Mouse (Mus musculus) forebrain, embryonic 15.5 days (tissue): Measurements from ENCODE around the gene Mrgbp. TPM values are rescaled to one million over a fixed set of nuclear protein-coding genes. Genes with fewer than 3 reads are reported as not detected.
A peak's percentile ranks its signal among the peaks of the same experiment; 100 is the strongest.

Experiments used
- ATAC-seq: fragments of 200-750 bp; cut with Nextera tagmentation; replicated peaks from 2 replicates; pipeline ENCODE4 v1.8.0; 2017; ENCODE audit warnings: mild to moderate bottlenecking, moderate TSS enrichment, moderate library complexity
- H3K27ac ChIP-seq: fragments of 300-500 bp; sonication (generic); replicated peaks from 2 replicates; pipeline ENCODE4 v1.5.1; 2015; ENCODE audit warnings: mild to moderate bottlenecking, inconsistent platforms
- H3K27me3 ChIP-seq: fragments of 300-500 bp; sonication (generic); 2 replicates; pipeline ENCODE4 v1.6.1; 2015; ENCODE audit warnings: inconsistent platforms
- H3K36me3 ChIP-seq: fragments of 300-500 bp; sonication (generic); 2 replicates; pipeline ENCODE4 v1.6.1; 2015; ENCODE audit warnings: mild to moderate bottlenecking, inconsistent platforms
- H3K4me1 ChIP-seq: fragments of 300-500 bp; sonication (generic); 2 replicates; pipeline ENCODE4 v1.6.1; 2015; ENCODE audit warnings: inconsistent platforms
- H3K4me2 ChIP-seq: fragments of 300-500 bp; sonication (generic); replicated peaks from 2 replicates; pipeline ENCODE4 v1.6.1; 2015; ENCODE audit warnings: mild to moderate bottlenecking, inconsistent platforms
- H3K4me3 ChIP-seq: fragments of 300-500 bp; sonication (generic); 2 replicates; pipeline ENCODE4 v1.5.1; 2015; ENCODE audit warnings: mild to moderate bottlenecking, inconsistent platforms
- H3K9ac ChIP-seq: fragments of 300-500 bp; sonication (generic); replicated peaks from 2 replicates; pipeline ENCODE4 v1.6.1; 2015; ENCODE audit warnings: mild to moderate bottlenecking, inconsistent platforms
- H3K9me3 ChIP-seq: fragments of 300-500 bp; sonication (generic); 2 replicates; pipeline ENCODE4 v1.6.1; 2016; ENCODE audit warnings: inconsistent platforms
- WGBS: fragments of 180-500 bp; shearing (Covaris S2); methylation state at CpG from one replicate; pipeline ENCODE4 v1.1.7; 2015; ENCODE audit warnings: mixed read lengths; 5-methylcytosine and 5-hydroxymethylcytosine counted together
- polyA plus RNA-seq: library from polyadenylated mRNA; unstranded; fragments of >200 nt; fragmentation: Nextera tagmentation; extraction: Ambion mirVana; gene quantifications from 2 replicates; pipeline ENCODE4 v1.2.1, GENCODE M21; 2015

Mrgbp gene
- 51.8 and 52.5 TPM in 2 replicates for polyA plus RNA-seq

- H3K4me1 ChIP-seq, result peaks cover 26% of the 10 kb centered on the region
- no peak within 1 kb of the TSS for H3K27ac ChIP-seq
- H3K9ac ChIP-seq, result no peak within 1 kb of the TSS
- H3K4me2 ChIP-seq, result no peak within 1 kb of the TSS
- ATAC-seq, result no peak
- WGBS, result 72% methylated on average over 3 of the region's 3 CpGs
- H3K27me3 ChIP-seq, result no peaks in the 10 kb centered on the region
- H3K4me3 ChIP-seq, result no peak within 1 kb of the TSS
- no peaks in the 10 kb centered on the region for H3K9me3 ChIP-seq
- H3K36me3 ChIP-seq, result peaks cover 10% of the 10 kb centered on the region
Measured at GRCm38 (mm10) chr2:180581002-180581401, at the start of gene Mrgbp. Gene Mrgbp (plus strand): TSS chr2:180581304.

GRCm38 (mm10) chr2:180531671-180532385 is 49.3 kb upstream of the Mrgbp start:
- no peaks in the 10 kb centered on the region for H3K36me3 ChIP-seq
- ATAC-seq, result no peak
- H3K4me2 ChIP-seq, result no peak overlapping the region
- peaks cover 37% of the 10 kb centered on the region for H3K4me1 ChIP-seq
- no peak overlapping the region for H3K9ac ChIP-seq
- H3K4me3 ChIP-seq, result no peak overlapping the region
- no peaks in the 10 kb centered on the region for H3K9me3 ChIP-seq
- no peaks in the 10 kb centered on the region for H3K27me3 ChIP-seq
- peak overlapping the region; percentile 3; the same call in 1 of the 2 replicates for H3K27ac ChIP-seq
- WGBS, result 29% methylated on average over 7 of the region's 7 CpGs

GRCm38 (mm10) chr2:180532386-180532995 is 48.6 kb upstream of the Mrgbp start:
- WGBS, result 15% methylated on average over 6 of the region's 6 CpGs
- H3K4me2 ChIP-seq, result no peak overlapping the region
- no peaks in the 10 kb centered on the region for H3K27me3 ChIP-seq
- no peaks in the 10 kb centered on the region for H3K9me3 ChIP-seq
- peak overlapping the region; percentile 3; the same call in 1 of the 2 replicates for H3K27ac ChIP-seq
- no peaks in the 10 kb centered on the region for H3K36me3 ChIP-seq
- no peak overlapping the region for H3K4me3 ChIP-seq
- no peak for ATAC-seq
- peaks cover 37% of the 10 kb centered on the region for H3K4me1 ChIP-seq
- H3K9ac ChIP-seq, result no peak overlapping the region

GRCm38 (mm10) chr2:180533237-180533636 is 47.9 kb upstream of the Mrgbp start:
- no peaks in the 10 kb centered on the region for H3K27me3 ChIP-seq
- no peak overlapping the region for H3K9ac ChIP-seq
- no peak overlapping the region for H3K4me2 ChIP-seq
- H3K4me1 ChIP-seq, result peaks cover 32% of the 10 kb centered on the region
- no peak overlapping the region for H3K27ac ChIP-seq
- no peaks in the 10 kb centered on the region for H3K36me3 ChIP-seq
- ATAC-seq, result no peak
- WGBS, result 84% methylated on average over 4 of the region's 4 CpGs
- H3K9me3 ChIP-seq, result no peaks in the 10 kb centered on the region
- no peak overlapping the region for H3K4me3 ChIP-seq

- no peak overlapping the region for H3K4me3 ChIP-seq
- no peak overlapping the region for H3K27ac ChIP-seq
- H3K4me2 ChIP-seq, result no peak overlapping the region
- 87% methylated on average over 2 of the region's 2 CpGs for WGBS
- ATAC-seq, result no peak
- H3K4me1 ChIP-seq, result peaks cover 19% of the 10 kb centered on the region
- no peaks in the 10 kb centered on the region for H3K36me3 ChIP-seq
- H3K27me3 ChIP-seq, result no peaks in the 10 kb centered on the region
- no peak overlapping the region for H3K9ac ChIP-seq
- no peaks in the 10 kb centered on the region for H3K9me3 ChIP-seq
Measured at GRCm38 (mm10) chr2:180543675-180544074, 37.4 kb upstream of the Mrgbp start.

- WGBS, result 92% methylated on average over 18 of the region's 18 CpGs
- ATAC-seq, result no peak
Measured at GRCm38 (mm10) chr2:180545046-180545445, 36.1 kb upstream of the Mrgbp start.

GRCm38 (mm10) chr2:180547384-180548106 is 33.6 kb upstream of the Mrgbp start:
- no peak overlapping the region for H3K4me3 ChIP-seq
- H3K9ac ChIP-seq, result peak overlapping the region; percentile 10; the same call in 1 of the 2 replicates
- H3K27ac ChIP-seq, result peak overlapping the region; percentile 82
- H3K27me3 ChIP-seq, result no peaks in the 10 kb centered on the region
- H3K4me1 ChIP-seq, result peaks cover 27% of the 10 kb centered on the region
- 2% methylated on average over 8 of the region's 8 CpGs for whole genome bisulfite sequencing
- H3K36me3 ChIP-seq, result no peaks in the 10 kb centered on the region
- no peaks in the 10 kb centered on the region for H3K9me3 ChIP-seq
- H3K4me2 ChIP-seq, result peak overlapping the region; percentile 34
- ATAC-seq, result peak; percentile 91

More at GRCm38 (mm10) chr2:180545046-180545445, 36.1 kb upstream of the Mrgbp start:
- H3K4me1 ChIP-seq, result peaks cover 19% of the 10 kb centered on the region
- H3K9me3 ChIP-seq, result no peaks in the 10 kb centered on the region
- no peaks in the 10 kb centered on the region for H3K27me3 ChIP-seq
- no peak overlapping the region for H3K4me2 ChIP-seq
- no peaks in the 10 kb centered on the region for H3K36me3 ChIP-seq
- no peak overlapping the region for H3K4me3 ChIP-seq
- no peak overlapping the region for H3K9ac ChIP-seq
- H3K27ac ChIP-seq, result no peak overlapping the region

GRCm38 (mm10) chr2:180552340-180552739 is 28.8 kb upstream of the Mrgbp start:
- H3K27ac ChIP-seq, result peak overlapping the region; percentile 65; the same call in 1 of the 2 replicates
- no peaks in the 10 kb centered on the region for H3K9me3 ChIP-seq
- no peaks in the 10 kb centered on the region for H3K27me3 ChIP-seq
- 55% methylated on average over 3 of the region's 3 CpGs for WGBS
- no peak overlapping the region for H3K9ac ChIP-seq
- no peaks in the 10 kb centered on the region for H3K36me3 ChIP-seq
- H3K4me3 ChIP-seq, result no peak overlapping the region
- peaks cover 24% of the 10 kb centered on the region for H3K4me1 ChIP-seq
- H3K4me2 ChIP-seq, result no peak overlapping the region
- 0 out of 2 replicates have a peak, but pooled peaks have one; percentile 37 for ATAC-seq

GRCm38 (mm10) chr2:180555219-180555618 is 25.9 kb upstream of the Mrgbp start:
- ATAC-seq, result no peak
- no peak overlapping the region for H3K4me2 ChIP-seq
- 50% methylated on average over 3 of the region's 3 CpGs for WGBS

GRCm38 (mm10) chr2:180556470-180556869 is 24.6 kb upstream of the Mrgbp start:
- Histone ChIP-seq H3K4me3 (no peak overlapping the region), H3K27ac (no peak overlapping the region), H3K36me3 (no peaks in the 10 kb centered on the region), H3K9me3 (no peaks in the 10 kb centered on the region), H3K4me1 (peaks cover 9% of the 10 kb centered on the region), H3K9ac (no peak overlapping the region), H3K4me2 (no peak overlapping the region), H3K27me3 (no peaks in the 10 kb centered on the region)
- WGBS, result 91% methylated on average over 3 of the region's 3 CpGs
- no peak for ATAC-seq

More at GRCm38 (mm10) chr2:180555219-180555618, 25.9 kb upstream of the Mrgbp start:
- no peak overlapping the region for H3K27ac ChIP-seq
- peaks cover 12% of the 10 kb centered on the region for H3K4me1 ChIP-seq
- no peaks in the 10 kb centered on the region for H3K36me3 ChIP-seq
- no peak overlapping the region for H3K4me3 ChIP-seq
- H3K9me3 ChIP-seq, result no peaks in the 10 kb centered on the region
- H3K27me3 ChIP-seq, result no peaks in the 10 kb centered on the region
- H3K9ac ChIP-seq, result no peak overlapping the region

- Histone ChIP-seq H3K4me3 (no peak overlapping the region), H3K9me3 (no peaks in the 10 kb centered on the region), H3K36me3 (no peaks in the 10 kb centered on the region), H3K27ac (no peak overlapping the region), H3K9ac (no peak overlapping the region), H3K27me3 (no peaks in the 10 kb centered on the region), H3K4me2 (no peak overlapping the region), H3K4me1 (peaks cover 10% of the 10 kb centered on the region)
- no peak for ATAC-seq
- 50% methylated on average over 5 of the region's 5 CpGs for WGBS
Measured at GRCm38 (mm10) chr2:180560245-180560644, 20.9 kb upstream of the Mrgbp start.

GRCm38 (mm10) chr2:180562146-180562545 is 19.0 kb upstream of the Mrgbp start:
- H3K4me3 ChIP-seq, result no peak overlapping the region
- H3K4me2 ChIP-seq, result no peak overlapping the region
- ATAC-seq, result no peak
- no peaks in the 10 kb centered on the region for H3K9me3 ChIP-seq
- 76% methylated on average over 5 of the region's 5 CpGs for WGBS
- no peak overlapping the region for H3K27ac ChIP-seq
- H3K9ac ChIP-seq, result no peak overlapping the region
- H3K36me3 ChIP-seq, result no peaks in the 10 kb centered on the region
- no peaks in the 10 kb centered on the region for H3K27me3 ChIP-seq
- peaks cover 10% of the 10 kb centered on the region for H3K4me1 ChIP-seq
